Mouse (Mus musculus) CH12.LX (cell line): Measurements from ENCODE around the gene Cnot3. TPM values are rescaled to one million over a fixed set of nuclear protein-coding genes. Genes with fewer than 3 reads are reported as not detected.

ENCODE experiments used
- DNase-seq: peaks from one replicate; pipeline ENCODE4 v3.0.0-alpha.2; 2013; ENCODE audit errors: extremely low read depth
- H3K27ac ChIP-seq: 2 replicates; pipeline ENCODE4 v1.5.1; 2012; ENCODE audit warnings: low read depth, mild to moderate bottlenecking, control low read depth, moderate library complexity; ENCODE audit not compliant: insufficient read depth
- H3K27me3 ChIP-seq: replicated peaks from 2 replicates; pipeline ENCODE3; 2012; ENCODE audit warnings: inconsistent platforms
- H3K36me3 ChIP-seq, 2 experiments: replicated peaks in 1 of 2; 2 replicates each; pipeline versions ENCODE3 to v1.6.1; 2012; ENCODE audit warnings: inconsistent platforms in 1 of 2, low read length in 1 of 2, mild to moderate bottlenecking in 1 of 2, mixed read lengths in 1 of 2, moderate library complexity in 1 of 2; ENCODE audit not compliant: control insufficient read depth in 1 of 2, insufficient read depth in 1 of 2
- H3K4me1 ChIP-seq, 2 experiments: 2 replicates each; pipeline ENCODE4 v1.6.1; 2012; ENCODE audit warnings: inconsistent platforms in 1 of 2, moderate library complexity in 1 of 2; ENCODE audit not compliant: insufficient read depth in 2 of 2, control insufficient read depth in 1 of 2
- H3K4me2 ChIP-seq: 2 replicates; pipeline ENCODE4 v1.6.1; 2012; ENCODE audit warnings: low read depth, mild to moderate bottlenecking, control low read depth; ENCODE audit not compliant: poor library complexity, insufficient read depth, severe bottlenecking
- H3K4me3 ChIP-seq, 3 experiments: fragments of 150-350 bp in 1 of 3; sonication (generic) in 1 of 3; replicated peaks in 1 of 3; 2 replicates each; pipeline versions ENCODE3 to v1.5.1; 2011 to 2012; ENCODE audit warnings: low read depth in 2 of 3, low read length in 2 of 3, mild to moderate bottlenecking in 2 of 3, moderate library complexity in 2 of 3, control low read depth in 1 of 3, improper control_type of control experiment in 1 of 3, inconsistent platforms in 1 of 3, mixed read lengths in 1 of 3; ENCODE audit not compliant: poor library complexity in 1 of 3
- H3K79me2 ChIP-seq: replicated peaks from 2 replicates; pipeline ENCODE4 v1.6.1; 2012; ENCODE audit warnings: mild to moderate bottlenecking, moderate library complexity; ENCODE audit not compliant: control insufficient read depth, poor library complexity, insufficient read depth, severe bottlenecking; ENCODE audit errors: extremely low read depth
- H3K9ac ChIP-seq: 2 replicates; pipeline ENCODE4 v1.6.1; 2012; ENCODE audit warnings: low read depth, mild to moderate bottlenecking, control low read depth, moderate library complexity; ENCODE audit not compliant: insufficient read depth
- H3K9me3 ChIP-seq: replicated peaks from 2 replicates; pipeline ENCODE3; 2012; ENCODE audit warnings: low read length, inconsistent platforms, mixed read lengths
- BHLHE40 ChIP-seq: IDR thresholded peaks from 2 replicates; pipeline ENCODE4 v1.6.1; 2011; ENCODE audit warnings: mild to moderate bottlenecking, low read depth, low read length, improper control_type of control experiment
- CHD1 ChIP-seq: IDR thresholded peaks from 2 replicates; pipeline ENCODE4 v1.6.1; 2012; ENCODE audit warnings: low read depth, low read length, improper control_type of control experiment, inconsistent platforms
- CTCF ChIP-seq, 2 experiments: IDR thresholded peaks in 1 of 2; conservative IDR thresholded peaks in 1 of 2; 2 replicates each; pipeline ENCODE4 v1.5.1; 2011 to 2012; ENCODE audit warnings: low read depth in 2 of 2, low read length in 2 of 2, improper control_type of control experiment in 1 of 2, inconsistent platforms in 1 of 2, mild to moderate bottlenecking in 1 of 2, moderate library complexity in 1 of 2
- GABPA ChIP-seq: IDR thresholded peaks from 2 replicates; pipeline ENCODE4 v1.6.1; 2012; ENCODE audit warnings: low read depth, low read length, improper control_type of control experiment, inconsistent platforms; ENCODE audit not compliant: insufficient replicate concordance
- IRF4 ChIP-seq: IDR thresholded peaks from 2 replicates; pipeline ENCODE4 v1.6.1; 2014; ENCODE audit warnings: low read depth, mild to moderate bottlenecking, inconsistent platforms, low read length, improper control_type of control experiment
- JUND ChIP-seq: conservative IDR thresholded peaks from 2 replicates; pipeline ENCODE4 v1.6.1; 2011; ENCODE audit warnings: low read depth, low read length, improper control_type of control experiment
- MAX ChIP-seq: IDR thresholded peaks from 2 replicates; pipeline ENCODE4 v1.6.1; 2011; ENCODE audit warnings: low read length, improper control_type of control experiment
- MEF2A ChIP-seq: IDR thresholded peaks from 2 replicates; pipeline ENCODE4 v1.6.1; 2014; ENCODE audit warnings: low read depth, mild to moderate bottlenecking, inconsistent platforms, low read length, improper control_type of control experiment, borderline replicate concordance
- MXI1 ChIP-seq: IDR thresholded peaks from 2 replicates; pipeline ENCODE4 v1.6.1; 2011; ENCODE audit warnings: mild to moderate bottlenecking, low read depth, low read length, improper control_type of control experiment
- MYC ChIP-seq: IDR thresholded peaks from 2 replicates; pipeline ENCODE4 v1.6.1; 2011; ENCODE audit warnings: low read depth, mild to moderate bottlenecking, improper control_type of control experiment, low read length
- POLR2A ChIP-seq: IDR thresholded peaks from 2 replicates; pipeline ENCODE4 v1.6.1; 2011; ENCODE audit warnings: low read depth, mild to moderate bottlenecking, improper control_type of control experiment, low read length
- POLR2AphosphoS2 ChIP-seq: IDR thresholded peaks from 2 replicates; pipeline ENCODE4 v1.6.1; 2011; ENCODE audit warnings: low read depth, low read length, improper control_type of control experiment
- RAD21 ChIP-seq: IDR thresholded peaks from 2 replicates; pipeline ENCODE4 v1.6.1; 2011; ENCODE audit warnings: low read depth, mild to moderate bottlenecking, low read length, improper control_type of control experiment, moderate library complexity
- SIN3A ChIP-seq: IDR thresholded peaks from 2 replicates; pipeline ENCODE4 v1.6.1; 2012; ENCODE audit warnings: low read length, improper control_type of control experiment, inconsistent platforms
- SMC3 ChIP-seq: IDR thresholded peaks from 2 replicates; pipeline ENCODE4 v1.6.1; 2011; ENCODE audit warnings: low read depth, low read length, improper control_type of control experiment
- TBP ChIP-seq: conservative IDR thresholded peaks from 2 replicates; pipeline ENCODE4 v1.6.1; 2011; ENCODE audit warnings: low read depth, low read length, improper control_type of control experiment
- TCF12 ChIP-seq: IDR thresholded peaks from 2 replicates; pipeline ENCODE4 v1.6.1; 2014; ENCODE audit warnings: low read depth, mild to moderate bottlenecking, inconsistent platforms, low read length, improper control_type of control experiment
- UBTF ChIP-seq: IDR thresholded peaks from 2 replicates; pipeline ENCODE4 v1.6.1; 2012; ENCODE audit warnings: low read depth, mild to moderate bottlenecking, inconsistent platforms, low read length, improper control_type of control experiment, moderate library complexity
- USF1 ChIP-seq: IDR thresholded peaks from 2 replicates; pipeline ENCODE4 v1.6.1; 2014; ENCODE audit warnings: low read depth, mild to moderate bottlenecking, inconsistent platforms, low read length, improper control_type of control experiment
- USF2 ChIP-seq: conservative IDR thresholded peaks from 2 replicates; pipeline ENCODE4 v1.6.1; 2011; ENCODE audit warnings: low read depth, low read length, improper control_type of control experiment
- ZC3H11A ChIP-seq: IDR thresholded peaks from 2 replicates; pipeline ENCODE4 v1.6.1; 2012; ENCODE audit warnings: low read depth, mild to moderate bottlenecking, inconsistent platforms, low read length, improper control_type of control experiment
- ZKSCAN1 ChIP-seq: IDR thresholded peaks from 2 replicates; pipeline ENCODE4 v1.6.1; 2012; ENCODE audit warnings: low read depth, inconsistent platforms, low read length, improper control_type of control experiment, borderline replicate concordance
- ZNF384 ChIP-seq: IDR thresholded peaks from 2 replicates; pipeline ENCODE4 v1.6.1; 2012; ENCODE audit warnings: low read depth, low read length, improper control_type of control experiment, inconsistent platforms
- dilution Hi-C: fragments of 300-500 bp; cut with MboI; formaldehyde crosslinking; loops from 2 replicates; pipeline ENCODE4 v1.14.3; 2020; ENCODE audit warnings: low sequenced_read_pairs; ENCODE audit not compliant: extremely low pct_unique_long_range_greater_than_20kb, extremely low pct_ligation_motif_present
- in situ Hi-C: fragments of 300-500 bp; cut with MboI; formaldehyde crosslinking; loops from 3 replicates; pipeline ENCODE4 v1.14.3; 2019; ENCODE audit warnings: low sequenced_read_pairs, low pct_ligation_motif_present, low pct_unique_long_range_greater_than_20kb, mixed read lengths
- polyA plus RNA-seq: library from polyadenylated mRNA; unstranded; fragments of >175 nt; gene quantifications from 2 replicates; pipeline ENCODE4 v1.2.1, GENCODE M21; 2012; ENCODE audit warnings: low read depth; ENCODE audit not compliant: insufficient read length
- total RNA-seq, 2 experiments: library from RNA; depleted of rRNA; stranded (reverse); fragments of 300-350 nt in 1 of 2; fragments of >200 nt in 1 of 2; gene quantifications; 2 replicates each; pipeline ENCODE4 v1.2.3; 2012 to 2014

Cnot3 gene
- total and polyA plus RNA-seq, 3 experiments = 10.5 to 68.3 (median 21.1) TPM

GRCm38 (mm10) chr7:3610437-3610836 is 34.6 kb upstream of the Cnot3 start:
- in situ Hi-C loops (no loop called here), dilution Hi-C loops (no loop called here)
- Histone ChIP-seq H3K9me3 (peaks cover 4% of the 10 kb centered on the region), H3K27ac (no peak overlapping the region), H3K27me3 (no peaks in the 10 kb centered on the region), H3K4me3 (no peak overlapping the region), H3K9ac (no peak overlapping the region), H3K79me2 (no peaks in the 10 kb centered on the region), H3K4me2 (no peak overlapping the region), H3K36me3 (no peaks in the 10 kb centered on the region), H3K4me1 (peaks cover 2 to 3% of the 10 kb centered on the region in 2 experiments; a peak in 2 of 4 replicates)
- TF ChIP-seq POLR2A (no peak), MEF2A (no peak), UBTF (no peak), BHLHE40 (no peak), ZNF384 (no peak), MXI1 (no peak)
- no peak for DNase-seq

DNA sequence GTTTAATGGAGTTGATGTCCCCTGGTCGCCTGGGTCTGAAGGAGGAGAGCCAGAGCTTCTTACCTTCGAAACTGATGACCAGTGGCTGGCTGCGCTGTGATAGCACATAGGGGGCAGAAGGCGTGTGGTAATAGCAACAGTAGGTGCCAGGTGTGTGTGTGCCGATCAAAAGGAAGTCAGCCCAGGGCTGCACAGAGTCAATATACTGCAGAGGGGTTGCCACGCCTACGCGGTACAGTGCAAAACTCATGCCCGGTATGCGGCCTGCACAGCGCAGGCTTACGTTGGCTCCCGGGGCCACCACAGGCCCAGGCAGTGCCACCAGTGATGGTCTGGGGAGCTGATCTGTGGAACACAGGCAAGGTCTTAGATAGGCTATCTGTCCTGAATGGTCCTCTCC is 34.1 kb upstream of the Cnot3 start:
- no peak for DNase-seq
- Histone ChIP-seq H3K36me3 (no peaks in the 10 kb centered on the region), H3K4me2 (no peak overlapping the region), H3K79me2 (no peaks in the 10 kb centered on the region), H3K4me1 (peaks cover 5 to 6% of the 10 kb centered on the region in 2 experiments; a peak in 3 of 4 replicates), H3K9me3 (peaks cover 2% of the 10 kb centered on the region), H3K27me3 (no peaks in the 10 kb centered on the region), H3K27ac (no peak overlapping the region), H3K4me3 (no peak overlapping the region), H3K9ac (no peak overlapping the region)
- no peak for TF ChIP-seq USF2
- no peak for TF ChIP-seq JUND
- TF ChIP-seq MYC = no peak
- TF ChIP-seq MAX = no peak
- no peak for TF ChIP-seq IRF4
- TF ChIP-seq ZC3H11A = no peak
- no peak for TF ChIP-seq TBP
- TF ChIP-seq CHD1 = no peak
- TF ChIP-seq ZKSCAN1 = no peak
- TF ChIP-seq USF1 = no peak
- TF ChIP-seq SIN3A = no peak
- no peak for TF ChIP-seq TCF12
- TF ChIP-seq MXI1 = no peak
- TF ChIP-seq CTCF (conservative IDR thresholded peaks at IDR 0.05 in 1 of 2, IDR thresholded peaks at IDR 0.05 in 1 of 2; ENCODE audit: low read depth in 2 of 2, low read length in 2 of 2) = no peak
- TF ChIP-seq MEF2A = no peak
- no peak for TF ChIP-seq GABPA
- no peak for TF ChIP-seq RAD21
- no peak for TF ChIP-seq POLR2AphosphoS2
- TF ChIP-seq SMC3 = no peak
- dilution Hi-C loops (no loop called here), in situ Hi-C loops (no loop called here)
